Mouse (Mus musculus): ENCODE measurements around the gene Ahnak. TPM values are rescaled to one million over a fixed set of nuclear protein-coding genes. Genes with fewer than 3 reads are reported as not detected.
A peak's percentile ranks its signal among the peaks of the same experiment; 100 is the strongest.

Ahnak gene
- polyA plus RNA-seq, 1 experiment = not detected

DNA sequence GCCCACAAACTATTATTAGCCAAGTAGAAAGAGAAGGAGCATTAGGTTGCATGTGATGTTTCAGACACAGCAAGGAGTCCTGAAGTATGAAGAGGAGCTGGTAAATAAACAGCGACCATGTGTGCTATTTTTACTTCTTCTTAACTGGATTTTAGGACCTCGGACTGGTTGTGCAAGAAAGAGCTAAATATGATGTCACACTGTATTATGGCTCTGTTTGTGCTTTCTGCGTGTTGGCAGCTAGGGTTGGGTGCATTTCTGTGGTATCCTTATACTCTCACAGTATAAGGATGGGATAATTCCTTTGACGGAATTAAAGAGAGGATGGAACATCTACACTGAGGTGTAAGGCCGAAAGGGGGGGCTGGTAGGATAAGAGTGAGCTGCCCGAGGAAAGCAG is 43.8 kb upstream of the Ahnak start:
- H3K27ac ChIP-seq (ENCODE audit: insufficient read depth, low read depth, low read length) = no peak overlapping the region
- H3K4me1 ChIP-seq (ENCODE audit: control insufficient read depth, insufficient read depth, low read length) = peaks cover 12% of the 10 kb centered on the region
- 52% methylated on average over 6 of the region's 6 CpGs for WGBS
- H3K4me3 ChIP-seq (ENCODE audit: insufficient read depth, low read depth, low read length) = no peak overlapping the region
- TF ChIP-seq POLR2A (IDR thresholded peaks at IDR 0.05; ENCODE audit: insufficient read depth, low read depth, low read length) (no peak), CTCF (IDR thresholded peaks at IDR 0.05; ENCODE audit: insufficient read depth, low read depth, low read length) (no peak)

GRCm38 (mm10) chr19:8946929-8947328 is 42.2 kb upstream of the Ahnak start:
- Histone ChIP-seq H3K27ac (ENCODE audit: insufficient read depth, low read depth, low read length) (no peak overlapping the region), H3K4me3 (ENCODE audit: insufficient read depth, low read depth, low read length) (no peak overlapping the region), H3K4me1 (ENCODE audit: control insufficient read depth, insufficient read depth, low read length) (peaks cover 7% of the 10 kb centered on the region)
- TF ChIP-seq CTCF (IDR thresholded peaks at IDR 0.05; ENCODE audit: insufficient read depth, low read depth, low read length) = no peak
- no peak for TF ChIP-seq POLR2A (IDR thresholded peaks at IDR 0.05; ENCODE audit: insufficient read depth, low read depth, low read length)
- 92% methylated on average over 7 of the region's 7 CpGs for WGBS

GRCm38 (mm10) chr19:8950190-8950589 is 38.9 kb upstream of the Ahnak start:
- whole genome bisulfite sequencing = 89% methylated on average over 5 of the region's 5 CpGs
- H3K4me1 ChIP-seq (ENCODE audit: control insufficient read depth, insufficient read depth, low read length) = no peaks in the 10 kb centered on the region
- no peak overlapping the region for H3K27ac ChIP-seq (ENCODE audit: insufficient read depth, low read depth, low read length)
- no peak overlapping the region for H3K4me3 ChIP-seq (ENCODE audit: insufficient read depth, low read depth, low read length)
- no peak for TF ChIP-seq POLR2A (IDR thresholded peaks at IDR 0.05; ENCODE audit: insufficient read depth, low read depth, low read length)

- H3K4me1 ChIP-seq (ENCODE audit: control insufficient read depth, insufficient read depth, low read length) = no peaks in the 10 kb centered on the region
- H3K27ac ChIP-seq (ENCODE audit: insufficient read depth, low read depth, low read length) = peak overlapping the region; percentile 49; the same call in 1 of the 2 replicates
- TF ChIP-seq CTCF (IDR thresholded peaks at IDR 0.05; ENCODE audit: insufficient read depth, low read depth, low read length) (no peak), POLR2A (IDR thresholded peaks at IDR 0.05; ENCODE audit: insufficient read depth, low read depth, low read length) (no peak)
- no peak overlapping the region for H3K4me3 ChIP-seq (ENCODE audit: insufficient read depth, low read depth, low read length)
- 37% methylated on average over 9 of the region's 9 CpGs for WGBS
Measured at GRCm38 (mm10) chr19:8952241-8952640, 36.8 kb upstream of the Ahnak start.

- under 1% methylated on average over 46 of the region's 46 CpGs for WGBS
- Histone ChIP-seq H3K4me3 (ENCODE audit: insufficient read depth, low read depth, low read length) (peak within 1 kb of the TSS; percentile 72), H3K27ac (ENCODE audit: insufficient read depth, low read depth, low read length) (peak within 1 kb of the TSS; percentile 49), H3K4me1 (ENCODE audit: control insufficient read depth, insufficient read depth, low read length) (no peaks in the 10 kb centered on the region)
- TF ChIP-seq POLR2A (IDR thresholded peaks at IDR 0.05; ENCODE audit: insufficient read depth, low read depth, low read length) = no peak
- no peak for TF ChIP-seq CTCF (IDR thresholded peaks at IDR 0.05; ENCODE audit: insufficient read depth, low read depth, low read length)
Measured at GRCm38 (mm10) chr19:8953135-8954039, 35.7 kb upstream of the Ahnak start, which contains the start of gene Tut1. TSS of gene Tut1 (plus strand) at chr19:8953847.

GRCm38 (mm10) chr19:8954171-8954570 is 34.9 kb upstream of the Ahnak start:
- no peaks in the 10 kb centered on the region for H3K4me1 ChIP-seq (ENCODE audit: control insufficient read depth, insufficient read depth, low read length)
- no peak overlapping the region for H3K27ac ChIP-seq (ENCODE audit: insufficient read depth, low read depth, low read length)
- TF ChIP-seq CTCF (IDR thresholded peaks at IDR 0.05; ENCODE audit: insufficient read depth, low read depth, low read length) = no peak
- no peak for TF ChIP-seq POLR2A (IDR thresholded peaks at IDR 0.05; ENCODE audit: insufficient read depth, low read depth, low read length)
- 2% methylated on average over 9 of the region's 9 CpGs for WGBS
- H3K4me3 ChIP-seq (ENCODE audit: insufficient read depth, low read depth, low read length) = peak overlapping the region; percentile 72

GRCm38 (mm10) chr19:8962256-8962655 is 26.8 kb upstream of the Ahnak start:
- Histone ChIP-seq H3K4me3 (ENCODE audit: insufficient read depth, low read depth, low read length) (no peak overlapping the region), H3K27ac (ENCODE audit: insufficient read depth, low read depth, low read length) (no peak overlapping the region), H3K4me1 (ENCODE audit: control insufficient read depth, insufficient read depth, low read length) (no peaks in the 10 kb centered on the region; the same call in 1 of the 2 replicates)
- WGBS = 98% methylated on average over 2 of the region's 2 CpGs
- TF ChIP-seq CTCF (IDR thresholded peaks at IDR 0.05; ENCODE audit: insufficient read depth, low read depth, low read length) (no peak), POLR2A (IDR thresholded peaks at IDR 0.05; ENCODE audit: insufficient read depth, low read depth, low read length) (no peak)

GRCm38 (mm10) chr19:8965075-8965474 is 24.0 kb upstream of the Ahnak start:
- Histone ChIP-seq H3K27ac (ENCODE audit: insufficient read depth, low read depth, low read length) (no peak overlapping the region), H3K4me1 (ENCODE audit: control insufficient read depth, insufficient read depth, low read length) (no peaks in the 10 kb centered on the region; the same call in 1 of the 2 replicates), H3K4me3 (ENCODE audit: insufficient read depth, low read depth, low read length) (no peak overlapping the region)
- 89% methylated on average over 11 of the region's 11 CpGs for WGBS
- no peak for TF ChIP-seq POLR2A (IDR thresholded peaks at IDR 0.05; ENCODE audit: insufficient read depth, low read depth, low read length)
- no peak for TF ChIP-seq CTCF (IDR thresholded peaks at IDR 0.05; ENCODE audit: insufficient read depth, low read depth, low read length)

GRCm38 (mm10) chr19:8965771-8966170 is 23.3 kb upstream of the Ahnak start:
- no peak overlapping the region for H3K4me3 ChIP-seq (ENCODE audit: insufficient read depth, low read depth, low read length)
- no peak overlapping the region for H3K27ac ChIP-seq (ENCODE audit: insufficient read depth, low read depth, low read length)
- WGBS = 65% methylated on average over 8 of the region's 8 CpGs
- TF ChIP-seq POLR2A (IDR thresholded peaks at IDR 0.05; ENCODE audit: insufficient read depth, low read depth, low read length) (no peak), CTCF (IDR thresholded peaks at IDR 0.05; ENCODE audit: insufficient read depth, low read depth, low read length) (no peak)
- no peaks in the 10 kb centered on the region; the same call in 1 of the 2 replicates for H3K4me1 ChIP-seq (ENCODE audit: control insufficient read depth, insufficient read depth, low read length)

All from olfactory bulb, adult 2 months (tissue).